In genomic region chr2:169122887-169123286, GRCm38 (mm10) we compare ENCODE assay signal across 22 mouse cellular contexts.
DNase-seq lines count a peak whose midpoint lies in the region; ATAC-seq and TF ChIP-seq lines count a peak whose summit lies in the region.
"Had no signal": no experiment of that assay in that cellular context is flagged by ENCODE, and none has a peak within 500 bp of the region (broad histone marks: within the 10 kb centered on the region; RNA-seq: fewer than 3 reads in every experiment).

No protein-coding gene starts in this region.

- H3K9ac ChIP-seq in liver, embryonic 14.5 days (replicated peaks), result no peak overlapping the region
- H3K9ac ChIP-seq in liver, embryonic 12.5 days, result no peak overlapping the region
- no peak overlapping the region for H3K9ac ChIP-seq in stomach, postnatal 0 days (ENCODE audit: low read length)
- H3K9ac ChIP-seq in midbrain, embryonic 15.5 days, result no peak overlapping the region
- H3K9ac ChIP-seq: forebrain, postnatal 0 days; heart, embryonic 15.5 days; hindbrain, embryonic 13.5 days; limb, embryonic 13.5 days; liver, embryonic 13.5 days; midbrain, embryonic 13.5 days had no signal

- no peak for DNase-seq in liver, embryonic 14.5 days (ENCODE audit: low read depth in 3 of 3, low spot score in 3 of 3)
- peak; percentile 32 for DNase-seq in thymus, postnatal 4 days
- no peak for DNase-seq in thymus, postnatal 25 days
- peak; percentile 60 for DNase-seq in ZHBTc4 (ENCODE audit: low read depth, low spot score)
- DNase-seq in stomach, postnatal 0 days (ENCODE audit: low spot score), result no peak
- no peak for DNase-seq in adrenal gland, adult (ENCODE audit: inconsistent age in 2 of 2, low spot score in 1 of 2)
- DNase-seq: adrenal gland, postnatal 14 days; cerebellum, adult 11 months; cerebellum, postnatal 10 days; forebrain, postnatal 0 days; gastrocnemius, postnatal 36 days; heart, postnatal 36 days; kidney, adult 9 months; liver, embryonic 13.5 days; right cerebral cortex, postnatal 14 days had no signal

- no peak overlapping the region for H3K4me3 ChIP-seq in liver, embryonic 14.5 days (ENCODE audit: insufficient read depth in 1 of 2, low read depth in 2 of 2, low read length in 2 of 2)
- no peak overlapping the region for H3K4me3 ChIP-seq in liver, embryonic 12.5 days
- no peak overlapping the region for H3K4me3 ChIP-seq in stomach, postnatal 0 days (ENCODE audit: low read depth, low read length)
- no peak overlapping the region for H3K4me3 ChIP-seq in midbrain, embryonic 15.5 days
- H3K4me3 ChIP-seq: heart, embryonic 15.5 days; hindbrain, embryonic 13.5 days; limb, embryonic 13.5 days; liver, embryonic 13.5 days; midbrain, embryonic 13.5 days had no signal

- no peaks in the 10 kb centered on the region for H3K4me1 ChIP-seq in liver, embryonic 14.5 days (replicated peaks; ENCODE audit: control insufficient read depth in 2 of 2, insufficient read depth in 2 of 2, low read length in 1 of 2)
- no peaks in the 10 kb centered on the region for H3K4me1 ChIP-seq in liver, embryonic 12.5 days
- H3K4me1 ChIP-seq in stomach, postnatal 0 days (replicated peaks; ENCODE audit: control insufficient read depth, insufficient read depth), result no peaks in the 10 kb centered on the region
- H3K4me1 ChIP-seq in midbrain, embryonic 15.5 days, result no peaks in the 10 kb centered on the region
- H3K4me1 ChIP-seq: heart, embryonic 15.5 days; hindbrain, embryonic 13.5 days; limb, embryonic 13.5 days; liver, embryonic 13.5 days; midbrain, embryonic 13.5 days had no signal

- H3K36me3 ChIP-seq in liver, embryonic 14.5 days (replicated peaks; ENCODE audit: control insufficient read depth, insufficient read depth, low read depth), result no peaks in the 10 kb centered on the region
- no peaks in the 10 kb centered on the region for H3K36me3 ChIP-seq in liver, embryonic 12.5 days
- no peaks in the 10 kb centered on the region for H3K36me3 ChIP-seq in stomach, postnatal 0 days (ENCODE audit: control insufficient read depth, insufficient read depth, low read length)
- no peaks in the 10 kb centered on the region for H3K36me3 ChIP-seq in midbrain, embryonic 15.5 days (replicated peaks)
- H3K36me3 ChIP-seq: G1E; heart, embryonic 15.5 days; hindbrain, embryonic 13.5 days; limb, embryonic 13.5 days; liver, embryonic 13.5 days; midbrain, embryonic 13.5 days had no signal

- H3K4me2 ChIP-seq in liver, embryonic 14.5 days (ENCODE audit: low read depth), result no peak overlapping the region
- H3K4me2 ChIP-seq in liver, embryonic 12.5 days, result no peak overlapping the region
- no peak overlapping the region for H3K4me2 ChIP-seq in stomach, postnatal 0 days (replicated peaks; ENCODE audit: low read depth)
- H3K4me2 ChIP-seq in midbrain, embryonic 15.5 days, result no peak overlapping the region
- H3K4me2 ChIP-seq: heart, embryonic 15.5 days; hindbrain, embryonic 13.5 days; limb, embryonic 13.5 days; liver, embryonic 13.5 days; midbrain, embryonic 13.5 days had no signal

- no peak overlapping the region for H3K27ac ChIP-seq in liver, embryonic 14.5 days
- no peak overlapping the region for H3K27ac ChIP-seq in liver, embryonic 12.5 days
- no peak overlapping the region for H3K27ac ChIP-seq in stomach, postnatal 0 days (replicated peaks)
- no peak overlapping the region for H3K27ac ChIP-seq in midbrain, embryonic 15.5 days
- H3K27ac ChIP-seq: heart, embryonic 15.5 days; hindbrain, embryonic 13.5 days; limb, embryonic 13.5 days; liver, embryonic 13.5 days; midbrain, embryonic 13.5 days had no signal

- 70% methylated on average over 7 of the region's 7 CpGs for WGBS in liver, embryonic 14.5 days (ENCODE audit: insufficient replicate concordance)
- 71% methylated on average over 7 of the region's 7 CpGs for WGBS in liver, embryonic 12.5 days (ENCODE audit: insufficient replicate concordance)
- WGBS in stomach, postnatal 0 days, result 91% methylated on average over 7 of the region's 7 CpGs
- WGBS in midbrain, embryonic 15.5 days, result 92% methylated on average over 7 of the region's 7 CpGs

- no peaks in the 10 kb centered on the region; the same call in 1 of the 2 replicates for H3K9me3 ChIP-seq in liver, embryonic 14.5 days (ENCODE audit: control insufficient read depth, low read length)
- peaks cover 12% of the 10 kb centered on the region; the same call in 1 of the 2 replicates for H3K9me3 ChIP-seq in liver, embryonic 12.5 days (replicated peaks)
- no peaks in the 10 kb centered on the region for H3K9me3 ChIP-seq in stomach, postnatal 0 days (ENCODE audit: control insufficient read depth, low read length)
- no peaks in the 10 kb centered on the region for H3K9me3 ChIP-seq in midbrain, embryonic 15.5 days
- H3K9me3 ChIP-seq: heart, embryonic 15.5 days had no signal

- peak; percentile 38 for TF ChIP-seq CTCF in liver, embryonic 14.5 days (IDR thresholded peaks at IDR 0.05; ENCODE audit: low read depth)
- TF ChIP-seq CTCF in stomach, postnatal 0 days (IDR thresholded peaks at IDR 0.05; ENCODE audit: low read depth), result peak; percentile 39

- ATAC-seq in liver, embryonic 14.5 days (ENCODE audit: insufficient read depth), result no peak
- no peak for ATAC-seq in liver, embryonic 12.5 days
- ATAC-seq in stomach, postnatal 0 days (ENCODE audit: low FRiP score, low TSS enrichment), result no peak
- ATAC-seq in midbrain, embryonic 15.5 days (replicated peaks), result no peak
- ATAC-seq: forebrain, postnatal 0 days; midbrain, embryonic 13.5 days had no signal

- TF ChIP-seq EP300 in liver, embryonic 14.5 days (IDR thresholded peaks at IDR 0.05; ENCODE audit: low read depth), result no peak
- TF ChIP-seq EP300 in stomach, postnatal 0 days (optimal IDR thresholded peaks at IDR 0.05), result no peak

- H3K27me3 ChIP-seq in liver, embryonic 14.5 days (ENCODE audit: control insufficient read depth, insufficient read depth, low read length), result no peaks in the 10 kb centered on the region
- H3K27me3 ChIP-seq in liver, embryonic 12.5 days (replicated peaks), result no peaks in the 10 kb centered on the region
- H3K27me3 ChIP-seq in stomach, postnatal 0 days (ENCODE audit: control insufficient read depth, insufficient read depth, low read length), result no peaks in the 10 kb centered on the region
- no peaks in the 10 kb centered on the region for H3K27me3 ChIP-seq in midbrain, embryonic 15.5 days (replicated peaks)
- H3K27me3 ChIP-seq: heart, embryonic 15.5 days; hindbrain, embryonic 13.5 days; limb, embryonic 13.5 days; liver, embryonic 13.5 days; midbrain, embryonic 13.5 days had no signal

Comparison
In these comparisons a context has a peak if more than half of its experiments do, and no peak if none do; other contexts are left out.
1. DNase-seq: peak in thymus, postnatal 4 days (single experiment) and ZHBTc4 (single experiment); none in liver, embryonic 14.5 days (0 of 3), thymus, postnatal 25 days (single experiment), stomach, postnatal 0 days (single experiment) and adrenal gland, adult (0 of 2).